Mouse (Mus musculus): ENCODE results near the gene Klf12. TPM values are rescaled to one million over a fixed set of nuclear protein-coding genes. Genes with fewer than 3 reads are reported as not detected.

The Klf12 gene
- 4.9 and 5.5 TPM in 2 replicates for polyA plus RNA-seq (2015; fragmentation: Nextera tagmentation; extraction: Ambion mirVana)

DNA sequence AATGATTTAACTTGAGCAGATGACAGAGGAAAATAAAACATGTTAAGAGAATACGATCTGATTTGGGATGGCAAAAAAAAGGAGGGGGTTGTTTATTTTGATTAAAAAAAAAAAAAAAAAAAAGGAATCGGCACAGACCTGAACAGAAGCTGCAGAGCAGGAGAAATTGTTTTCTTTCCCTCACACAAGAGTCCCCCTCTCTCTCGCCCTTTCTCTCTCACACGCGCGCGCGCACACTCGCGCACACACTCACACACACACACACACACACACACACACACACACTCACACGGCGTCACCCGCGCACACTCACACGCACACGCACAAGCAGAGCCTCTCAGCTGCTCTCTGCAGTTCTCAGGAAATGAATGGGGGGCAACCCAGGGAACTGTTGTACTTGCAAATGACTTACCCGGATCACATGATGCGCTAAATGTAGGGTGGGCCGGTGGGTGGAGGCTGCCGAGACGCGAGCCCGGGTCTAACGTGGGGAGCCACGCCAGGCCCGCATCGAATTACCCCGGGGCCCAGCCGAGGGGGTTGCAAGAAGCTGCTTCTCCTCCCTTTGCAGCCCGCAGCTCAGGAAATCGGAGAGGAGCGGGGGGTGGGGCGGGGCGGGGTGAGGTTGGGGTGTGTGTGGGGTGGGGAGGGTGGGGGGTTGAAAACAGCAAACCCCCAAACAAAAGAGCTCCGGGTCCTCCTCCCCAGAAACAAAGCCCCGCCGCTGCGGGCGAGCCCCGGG, at the start of gene Klf12:
Gene Klf12, minus strand, starts transcription at position 561 of the 742 bp plus-strand sequence.
- peaks cover 22% of the 10 kb centered on the region for H3K4me1 ChIP-seq
- under 1% methylated on average over 26 of the region's 40 CpGs for WGBS
- peak within 1 kb of the TSS; percentile 68 for H3K4me3 ChIP-seq
- peak within 1 kb of the TSS; percentile 99 for H3K4me2 ChIP-seq
- peak within 1 kb of the TSS; percentile 82 for H3K27ac ChIP-seq (replicated peaks)
- no peaks in the 10 kb centered on the region for H3K36me3 ChIP-seq
- ATAC-seq (ENCODE audit: extremely low read depth, insufficient number of reproducible peaks, low FRiP score, low TSS enrichment) = peak; percentile 64; the same call in 1 of the 2 replicates
- 0 out of 2 replicates have a peak, but pooled peaks cover 2% of the 10 kb centered on the region for H3K27me3 ChIP-seq (replicated peaks)
- H3K9ac ChIP-seq = peak within 1 kb of the TSS; percentile 83
- H3K9me3 ChIP-seq = no peaks in the 10 kb centered on the region

DNA sequence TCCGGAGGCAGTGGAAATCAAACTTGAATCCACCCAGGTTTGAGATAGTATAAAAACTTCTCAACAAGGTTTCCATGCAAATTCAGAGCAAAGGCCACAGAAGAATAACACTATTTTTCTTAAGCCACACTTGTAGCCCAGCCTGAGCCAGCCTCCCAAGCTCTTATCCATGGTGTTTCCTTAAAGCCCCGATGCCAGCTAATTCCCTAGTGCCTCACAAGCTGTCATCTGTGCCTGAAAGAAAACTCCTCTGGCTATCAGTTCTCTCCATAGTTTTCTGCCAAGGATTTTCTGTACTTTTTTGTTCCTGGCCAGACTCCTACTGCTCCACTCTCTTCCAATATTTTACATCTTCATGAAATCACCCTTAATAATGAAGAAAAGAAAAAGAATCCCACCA, 48.9 kb upstream of the Klf12 start:
- Histone ChIP-seq H3K36me3 (no peaks in the 10 kb centered on the region), H3K4me3 (no peak overlapping the region), H3K27me3 (replicated peaks) (no peaks in the 10 kb centered on the region), H3K27ac (replicated peaks) (no peak overlapping the region), H3K9me3 (no peaks in the 10 kb centered on the region), H3K4me2 (no peak overlapping the region), H3K4me1 (no peaks in the 10 kb centered on the region), H3K9ac (no peak overlapping the region)
- no peak for ATAC-seq (ENCODE audit: extremely low read depth, insufficient number of reproducible peaks, low FRiP score, low TSS enrichment)
- WGBS = 50% methylated on average over 2 of the region's 2 CpGs

DNA sequence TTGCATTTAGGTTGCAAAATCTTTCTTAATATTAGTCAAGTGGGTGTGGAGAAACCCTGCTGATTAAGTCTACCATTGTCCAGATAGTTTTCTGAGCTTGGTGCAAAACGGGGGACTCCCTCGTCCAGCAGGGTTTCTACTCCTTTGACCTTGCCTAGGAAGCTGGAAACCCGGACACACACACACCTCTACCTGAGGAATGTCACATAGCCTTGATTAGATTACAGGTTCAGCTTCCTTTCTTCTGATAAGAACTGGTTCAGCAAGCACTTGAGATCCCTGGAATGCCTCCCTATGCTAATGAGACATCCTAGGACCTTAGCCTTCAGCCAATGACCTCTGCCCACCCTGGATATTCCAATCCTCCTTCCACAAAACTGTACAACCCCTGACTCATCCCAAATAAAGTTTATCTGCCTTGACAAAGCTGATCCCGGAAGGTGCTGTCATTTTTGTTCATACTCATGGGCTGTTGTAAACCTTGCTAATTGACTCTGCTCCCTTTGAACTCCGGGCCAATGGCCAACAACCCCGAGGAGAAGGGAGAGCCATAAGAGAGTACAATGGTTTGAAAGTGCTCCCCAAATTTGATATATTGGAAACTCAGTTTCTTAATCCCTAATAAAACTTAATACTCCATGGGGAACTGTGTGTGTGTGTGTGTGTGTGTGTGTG, 44.3 kb upstream of the Klf12 start:
- Histone ChIP-seq H3K4me3 (no peak overlapping the region), H3K36me3 (no peaks in the 10 kb centered on the region), H3K27me3 (replicated peaks) (no peaks in the 10 kb centered on the region), H3K9me3 (no peaks in the 10 kb centered on the region), H3K9ac (no peak overlapping the region), H3K27ac (replicated peaks) (no peak overlapping the region), H3K4me2 (no peak overlapping the region), H3K4me1 (no peaks in the 10 kb centered on the region)
- no peak for ATAC-seq (ENCODE audit: extremely low read depth, insufficient number of reproducible peaks, low FRiP score, low TSS enrichment)
- WGBS = 47% methylated on average over 6 of the region's 6 CpGs

DNA sequence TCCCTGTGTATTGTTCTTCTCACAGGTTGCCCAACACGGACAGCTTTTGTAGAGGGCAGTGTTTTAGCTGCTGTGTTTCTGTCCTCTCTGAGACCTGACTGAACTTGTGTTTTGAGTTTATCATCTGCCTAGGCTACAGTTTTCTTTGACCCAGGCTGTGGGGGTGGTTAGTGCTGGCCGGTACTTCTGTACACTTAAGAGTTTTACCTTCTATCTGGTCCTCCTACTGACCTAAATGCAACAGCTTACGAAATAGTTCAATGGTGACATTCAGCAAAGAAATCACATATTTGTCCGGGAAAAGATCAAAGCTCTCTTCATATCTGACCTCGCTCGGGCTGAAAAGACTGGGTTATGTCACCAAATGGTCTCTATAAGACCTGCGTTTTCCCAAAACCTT, 39.8 kb upstream of the Klf12 start:
- H3K27me3 ChIP-seq (replicated peaks) = no peaks in the 10 kb centered on the region
- 75% methylated on average over 7 of the region's 7 CpGs for WGBS
- no peak overlapping the region for H3K4me2 ChIP-seq
- peaks cover 7% of the 10 kb centered on the region; the same call in 1 of the 2 replicates for H3K9me3 ChIP-seq
- no peaks in the 10 kb centered on the region for H3K4me1 ChIP-seq
- H3K9ac ChIP-seq = no peak overlapping the region
- ATAC-seq (ENCODE audit: extremely low read depth, insufficient number of reproducible peaks, low FRiP score, low TSS enrichment) = no peak
- no peak overlapping the region for H3K4me3 ChIP-seq
- H3K27ac ChIP-seq (replicated peaks) = no peak overlapping the region
- no peaks in the 10 kb centered on the region for H3K36me3 ChIP-seq

DNA sequence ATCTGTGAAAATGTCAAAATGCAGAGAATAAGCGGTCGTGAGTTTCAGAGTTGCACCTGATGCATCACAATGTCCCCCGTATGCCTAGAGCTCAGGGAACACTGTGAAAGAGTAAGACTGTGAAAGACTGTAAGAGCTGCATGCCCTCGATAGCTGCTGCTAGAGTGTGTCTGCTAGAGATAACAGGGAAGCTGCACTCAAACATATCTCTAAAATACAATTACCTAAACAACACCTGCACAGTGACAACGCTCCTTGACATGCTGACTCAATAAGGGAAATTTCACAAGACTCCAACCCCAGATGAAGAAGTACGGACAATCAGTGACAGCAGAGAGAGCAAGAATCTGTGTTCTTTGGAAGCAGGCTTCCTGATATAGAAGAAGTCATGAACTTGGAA, 37.5 kb upstream of the Klf12 start:
- H3K27me3 ChIP-seq (replicated peaks) = no peaks in the 10 kb centered on the region
- no peak for ATAC-seq (ENCODE audit: extremely low read depth, insufficient number of reproducible peaks, low FRiP score, low TSS enrichment)
- H3K4me3 ChIP-seq = no peak overlapping the region
- 68% methylated on average over 6 of the region's 6 CpGs for WGBS
- H3K4me2 ChIP-seq = no peak overlapping the region
- no peak overlapping the region for H3K9ac ChIP-seq
- H3K9me3 ChIP-seq = peaks cover 7% of the 10 kb centered on the region; the same call in 1 of the 2 replicates
- no peaks in the 10 kb centered on the region for H3K36me3 ChIP-seq
- no peak overlapping the region for H3K27ac ChIP-seq (replicated peaks)
- no peaks in the 10 kb centered on the region for H3K4me1 ChIP-seq

DNA sequence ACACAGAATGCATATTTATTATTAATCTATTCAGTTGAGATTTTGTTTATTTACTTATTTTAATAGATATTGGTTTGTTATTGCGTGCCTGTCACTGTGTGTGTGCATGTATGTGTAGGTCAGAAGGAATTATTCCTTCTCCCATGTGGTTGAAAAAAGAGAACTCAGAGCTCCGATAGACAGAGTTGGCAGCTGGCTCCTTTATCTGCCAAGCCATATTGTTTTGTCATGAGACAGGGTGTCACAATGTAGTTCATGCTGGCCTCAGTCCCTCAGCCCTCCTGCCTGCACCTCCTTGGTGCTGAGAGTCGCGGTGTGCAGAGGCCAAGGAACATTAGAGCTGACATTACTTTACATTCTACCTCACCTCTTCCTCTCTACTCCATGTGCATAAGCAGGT, 32.3 kb upstream of the Klf12 start:
- no peak overlapping the region for H3K4me2 ChIP-seq
- 67% methylated on average over 4 of the region's 4 CpGs for WGBS
- H3K4me3 ChIP-seq = no peak overlapping the region
- no peaks in the 10 kb centered on the region for H3K9me3 ChIP-seq
- H3K27me3 ChIP-seq (replicated peaks) = no peaks in the 10 kb centered on the region
- H3K36me3 ChIP-seq = no peaks in the 10 kb centered on the region
- H3K9ac ChIP-seq = no peak overlapping the region
- peaks cover 7% of the 10 kb centered on the region for H3K4me1 ChIP-seq
- ATAC-seq (ENCODE audit: extremely low read depth, insufficient number of reproducible peaks, low FRiP score, low TSS enrichment) = no peak
- H3K27ac ChIP-seq (replicated peaks) = no peak overlapping the region

DNA sequence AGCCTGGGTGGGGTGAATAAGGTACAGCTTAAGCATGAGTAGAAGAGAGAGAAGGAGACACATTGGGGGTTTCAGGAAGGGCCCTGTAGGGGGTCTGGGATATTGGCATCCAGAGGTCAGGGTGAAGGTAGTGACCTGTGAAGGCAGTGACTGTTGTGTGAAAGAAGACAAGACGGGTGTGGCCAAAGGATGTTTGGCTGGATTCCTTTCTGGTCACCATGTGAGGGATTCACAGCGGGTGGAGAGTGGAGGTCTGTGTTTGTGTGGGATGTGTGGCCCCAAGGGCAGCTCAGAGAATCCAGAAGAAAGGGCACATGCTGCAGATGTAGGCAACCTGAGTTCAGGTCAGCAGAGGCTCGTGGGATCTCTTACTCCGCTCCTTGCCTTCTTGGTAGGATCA, 29.6 kb upstream of the Klf12 start:
- Histone ChIP-seq H3K36me3 (no peaks in the 10 kb centered on the region), H3K27ac (replicated peaks) (no peak overlapping the region), H3K9me3 (no peaks in the 10 kb centered on the region), H3K4me2 (no peak overlapping the region), H3K27me3 (replicated peaks) (no peaks in the 10 kb centered on the region), H3K4me3 (no peak overlapping the region), H3K9ac (no peak overlapping the region), H3K4me1 (peaks cover 7% of the 10 kb centered on the region)
- WGBS = 70% methylated on average over 4 of the region's 4 CpGs
- ATAC-seq (ENCODE audit: extremely low read depth, insufficient number of reproducible peaks, low FRiP score, low TSS enrichment) = no peak

DNA sequence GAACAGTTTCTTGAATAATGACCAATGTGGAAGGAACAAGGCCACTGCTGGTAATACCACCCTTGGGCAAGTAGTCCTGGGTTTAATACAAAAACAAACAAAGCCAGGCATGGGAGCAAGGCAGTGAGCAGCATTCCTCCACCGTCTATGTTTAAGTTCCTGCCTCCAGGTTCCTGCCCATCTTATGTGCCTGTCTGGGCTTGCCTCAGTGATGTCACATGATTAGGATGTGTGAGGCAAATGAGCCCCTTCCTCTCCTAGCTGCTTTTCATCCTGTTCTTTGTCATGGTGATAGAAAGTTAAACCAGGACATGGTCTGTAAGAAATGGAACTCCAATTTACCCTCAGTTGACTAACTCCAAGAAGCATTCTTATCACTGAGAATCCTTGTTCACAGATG, 16.4 kb upstream of the Klf12 start:
- H3K9ac ChIP-seq = no peak overlapping the region
- H3K27ac ChIP-seq (replicated peaks) = no peak overlapping the region
- H3K27me3 ChIP-seq (replicated peaks) = no peaks in the 10 kb centered on the region
- no peaks in the 10 kb centered on the region for H3K9me3 ChIP-seq
- H3K4me1 ChIP-seq = no peaks in the 10 kb centered on the region
- H3K36me3 ChIP-seq = no peaks in the 10 kb centered on the region
- 58% methylated on average over 1 of the region's 1 CpGs for WGBS
- no peak overlapping the region for H3K4me2 ChIP-seq
- no peak for ATAC-seq (ENCODE audit: extremely low read depth, insufficient number of reproducible peaks, low FRiP score, low TSS enrichment)
- no peak overlapping the region for H3K4me3 ChIP-seq

DNA sequence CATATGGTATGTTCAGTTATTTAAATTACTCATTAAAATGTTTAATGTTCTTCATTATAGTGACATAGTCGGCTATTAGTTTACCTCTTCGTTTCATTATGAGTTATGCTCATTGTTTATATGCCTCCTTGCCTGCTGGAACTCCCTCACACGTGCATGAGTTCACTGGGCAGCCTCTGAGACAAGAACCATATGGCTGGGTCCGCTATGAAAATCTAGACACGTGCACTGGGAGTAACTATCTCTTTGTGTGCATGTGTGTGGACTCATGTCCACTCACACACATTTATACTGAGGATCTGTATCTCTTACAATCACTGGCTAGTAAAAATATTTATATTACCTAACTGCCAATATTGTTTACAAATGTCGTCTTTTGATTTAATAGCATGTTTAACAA, 14.4 kb upstream of the Klf12 start:
- WGBS = 67% methylated on average over 6 of the region's 6 CpGs
- ATAC-seq (ENCODE audit: extremely low read depth, insufficient number of reproducible peaks, low FRiP score, low TSS enrichment) = no peak
- no peak overlapping the region for H3K4me3 ChIP-seq
- no peaks in the 10 kb centered on the region for H3K27me3 ChIP-seq (replicated peaks)
- H3K9ac ChIP-seq = no peak overlapping the region
- H3K27ac ChIP-seq (replicated peaks) = no peak overlapping the region
- H3K36me3 ChIP-seq = no peaks in the 10 kb centered on the region
- H3K4me1 ChIP-seq = no peaks in the 10 kb centered on the region
- H3K9me3 ChIP-seq = no peaks in the 10 kb centered on the region
- H3K4me2 ChIP-seq = no peak overlapping the region

DNA sequence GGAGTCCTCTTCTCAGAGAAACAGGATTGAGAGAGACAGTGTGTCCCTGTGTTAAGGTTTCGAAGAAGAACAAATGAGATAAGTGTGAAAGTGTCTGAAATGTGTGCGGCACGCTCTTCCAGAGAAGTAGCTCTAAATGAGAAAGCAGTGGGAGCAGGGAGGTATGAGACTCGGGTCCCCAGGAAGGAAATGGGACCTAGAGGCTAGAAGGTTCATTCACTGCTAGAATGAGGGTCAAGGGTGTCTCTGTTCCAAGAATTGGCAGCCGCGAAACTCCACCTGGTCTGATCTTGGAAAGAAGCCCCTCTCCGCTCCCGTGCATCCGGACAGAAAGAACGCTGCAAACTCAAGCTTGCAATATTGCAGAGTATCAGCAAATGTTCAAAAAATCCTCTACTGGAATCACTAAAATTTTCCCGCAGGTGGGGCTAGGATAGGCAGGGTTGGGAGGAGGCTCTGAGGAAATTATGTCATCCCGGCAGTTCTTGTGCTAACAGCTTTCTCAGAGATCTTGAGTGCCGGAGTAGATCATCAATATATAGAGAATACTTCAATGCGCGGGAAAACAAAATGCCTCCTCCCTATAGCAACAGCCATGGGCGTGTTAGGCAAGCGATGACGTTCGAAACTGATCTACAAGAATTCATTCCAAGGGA, 2.2 kb upstream of the Klf12 start:
- Histone ChIP-seq H3K4me2 (peak overlapping the region; percentile 99), H3K4me3 (peak overlapping the region; percentile 68), H3K27me3 (replicated peaks) (0 out of 2 replicates have a peak, but pooled peaks cover 2% of the 10 kb centered on the region), H3K9me3 (no peaks in the 10 kb centered on the region), H3K4me1 (peaks cover 22% of the 10 kb centered on the region), H3K27ac (replicated peaks) (peak overlapping the region; percentile 82), H3K9ac (peak overlapping the region; percentile 83), H3K36me3 (no peaks in the 10 kb centered on the region)
- 6% methylated on average over 19 of the region's 19 CpGs for WGBS
- ATAC-seq (ENCODE audit: extremely low read depth, insufficient number of reproducible peaks, low FRiP score, low TSS enrichment) = no peak

All from heart, embryonic 13.5 days (tissue).